Mouse (Mus musculus): ENCODE measurements around the gene Cib1. TPM values are rescaled to one million over a fixed set of nuclear protein-coding genes. Genes with fewer than 3 reads are reported as not detected.
A peak's percentile ranks its signal among the peaks of the same experiment; 100 is the strongest.

Gene Cib1
- total and polyA plus RNA-seq, 2 experiments = 51.7 to 114 TPM

- Histone ChIP-seq H3K9ac (ENCODE audit: low read depth, low read length) (no peak overlapping the region), H3K4me1 (ENCODE audit: control insufficient read depth, insufficient read depth, low read length) (peaks cover 10% of the 10 kb centered on the region), H3K79me2 (ENCODE audit: control insufficient read depth, insufficient read depth, low read length) (no peaks in the 10 kb centered on the region), H3K27ac (replicated peaks; ENCODE audit: insufficient read depth, low read depth, low read length) (peak overlapping the region; percentile 65), H3K27me3 (ENCODE audit: control insufficient read depth, insufficient read depth, low read length) (no peaks in the 10 kb centered on the region), H3K36me3 (ENCODE audit: control insufficient read depth, insufficient read depth, low read length) (no peaks in the 10 kb centered on the region), H3K4me3 (ENCODE audit: insufficient read depth, low read depth, low read length) (no peak overlapping the region)
- TF ChIP-seq CTCF (IDR thresholded peaks at IDR 0.05; ENCODE audit: low read depth, low read length) = no peak
- no peak for TF ChIP-seq POLR2A (IDR thresholded peaks at IDR 0.05; ENCODE audit: extremely low read depth, insufficient read depth, low read length)
- DNase-seq (ENCODE audit: extremely low read depth, low read depth, low spot score) = peak; percentile 48
- WGBS = 49% methylated on average over 6 of the region's 6 CpGs
Measured at GRCm38 (mm10) chr7:80184968-80185367, 47.6 kb downstream of the Cib1 start.

- 61% methylated on average over 4 of the region's 4 CpGs for WGBS
Measured at GRCm38 (mm10) chr7:80184551-80184950, 48.1 kb downstream of the Cib1 start.

GRCm38 (mm10) chr7:80183969-80184368, 48.6 kb downstream of the Cib1 start:
- WGBS = 63% methylated on average over 5 of the region's 5 CpGs
- DNase-seq (ENCODE audit: extremely low read depth, low read depth, low spot score) = no peak
- H3K27ac ChIP-seq (replicated peaks; ENCODE audit: insufficient read depth, low read depth, low read length) = no peak overlapping the region
- no peaks in the 10 kb centered on the region for H3K79me2 ChIP-seq (ENCODE audit: control insufficient read depth, insufficient read depth, low read length)
- peaks cover 10% of the 10 kb centered on the region for H3K4me1 ChIP-seq (ENCODE audit: control insufficient read depth, insufficient read depth, low read length)
- H3K27me3 ChIP-seq (ENCODE audit: control insufficient read depth, insufficient read depth, low read length) = no peaks in the 10 kb centered on the region
- no peaks in the 10 kb centered on the region for H3K36me3 ChIP-seq (ENCODE audit: control insufficient read depth, insufficient read depth, low read length)
- H3K9ac ChIP-seq (ENCODE audit: low read depth, low read length) = no peak overlapping the region
- TF ChIP-seq CTCF (IDR thresholded peaks at IDR 0.05; ENCODE audit: low read depth, low read length) = no peak
- no peak for TF ChIP-seq POLR2A (IDR thresholded peaks at IDR 0.05; ENCODE audit: extremely low read depth, insufficient read depth, low read length)
- no peak overlapping the region for H3K4me3 ChIP-seq (ENCODE audit: insufficient read depth, low read depth, low read length)

More at GRCm38 (mm10) chr7:80184551-80184950, 48.1 kb downstream of the Cib1 start:
- DNase-seq (ENCODE audit: extremely low read depth, low read depth, low spot score) = no peak
- Histone ChIP-seq H3K4me3 (ENCODE audit: insufficient read depth, low read depth, low read length) (no peak overlapping the region), H3K27ac (replicated peaks; ENCODE audit: insufficient read depth, low read depth, low read length) (peak overlapping the region; percentile 65), H3K4me1 (ENCODE audit: control insufficient read depth, insufficient read depth, low read length) (peaks cover 10% of the 10 kb centered on the region), H3K9ac (ENCODE audit: low read depth, low read length) (no peak overlapping the region), H3K79me2 (ENCODE audit: control insufficient read depth, insufficient read depth, low read length) (no peaks in the 10 kb centered on the region), H3K36me3 (ENCODE audit: control insufficient read depth, insufficient read depth, low read length) (no peaks in the 10 kb centered on the region), H3K27me3 (ENCODE audit: control insufficient read depth, insufficient read depth, low read length) (no peaks in the 10 kb centered on the region)
- TF ChIP-seq POLR2A (IDR thresholded peaks at IDR 0.05; ENCODE audit: extremely low read depth, insufficient read depth, low read length) = no peak
- TF ChIP-seq CTCF (IDR thresholded peaks at IDR 0.05; ENCODE audit: low read depth, low read length) = no peak

GRCm38 (mm10) chr7:80183466-80183865, 49.1 kb downstream of the Cib1 start:
- no peak for DNase-seq (ENCODE audit: extremely low read depth, low read depth, low spot score)
- Histone ChIP-seq H3K36me3 (ENCODE audit: control insufficient read depth, insufficient read depth, low read length) (no peaks in the 10 kb centered on the region), H3K27ac (replicated peaks; ENCODE audit: insufficient read depth, low read depth, low read length) (no peak overlapping the region), H3K4me3 (ENCODE audit: insufficient read depth, low read depth, low read length) (no peak overlapping the region), H3K27me3 (ENCODE audit: control insufficient read depth, insufficient read depth, low read length) (no peaks in the 10 kb centered on the region), H3K9ac (ENCODE audit: low read depth, low read length) (no peak overlapping the region), H3K4me1 (ENCODE audit: control insufficient read depth, insufficient read depth, low read length) (peaks cover 10% of the 10 kb centered on the region), H3K79me2 (ENCODE audit: control insufficient read depth, insufficient read depth, low read length) (no peaks in the 10 kb centered on the region)
- WGBS = 100% methylated on average over 1 of the region's 1 CpGs
- TF ChIP-seq POLR2A (IDR thresholded peaks at IDR 0.05; ENCODE audit: extremely low read depth, insufficient read depth, low read length) (no peak), CTCF (IDR thresholded peaks at IDR 0.05; ENCODE audit: low read depth, low read length) (no peak)

DNA sequence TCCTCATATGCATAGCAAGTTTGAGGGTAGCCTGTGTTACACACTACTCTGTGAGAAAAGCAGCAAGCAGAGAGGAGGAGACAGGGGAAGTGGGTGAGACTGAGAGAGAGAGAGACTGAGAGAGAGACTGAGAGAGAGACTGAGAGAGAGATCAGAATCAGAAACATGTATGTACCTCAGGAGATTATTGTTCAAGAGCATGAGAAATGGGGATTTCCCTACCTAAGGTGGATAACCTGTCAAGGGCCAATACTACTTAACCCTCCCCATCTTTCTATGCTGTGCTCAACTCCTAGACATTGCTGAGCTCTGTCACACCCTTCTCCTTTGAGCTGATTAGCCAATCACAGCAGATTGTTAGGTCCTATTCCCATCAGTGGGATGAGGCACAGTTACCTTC, 50.5 kb downstream of the Cib1 start:
- Histone ChIP-seq H3K27ac (replicated peaks; ENCODE audit: insufficient read depth, low read depth, low read length) (no peak overlapping the region), H3K36me3 (ENCODE audit: control insufficient read depth, insufficient read depth, low read length) (no peaks in the 10 kb centered on the region), H3K4me3 (ENCODE audit: insufficient read depth, low read depth, low read length) (no peak overlapping the region), H3K27me3 (ENCODE audit: control insufficient read depth, insufficient read depth, low read length) (no peaks in the 10 kb centered on the region), H3K4me1 (ENCODE audit: control insufficient read depth, insufficient read depth, low read length) (peaks cover 5% of the 10 kb centered on the region; the same call in 1 of the 2 replicates), H3K79me2 (ENCODE audit: control insufficient read depth, insufficient read depth, low read length) (no peaks in the 10 kb centered on the region), H3K9ac (ENCODE audit: low read depth, low read length) (no peak overlapping the region)
- DNase-seq (ENCODE audit: extremely low read depth, low read depth, low spot score) = no peak
- TF ChIP-seq CTCF (IDR thresholded peaks at IDR 0.05; ENCODE audit: low read depth, low read length) (no peak), POLR2A (IDR thresholded peaks at IDR 0.05; ENCODE audit: extremely low read depth, insufficient read depth, low read length) (no peak)

DNA sequence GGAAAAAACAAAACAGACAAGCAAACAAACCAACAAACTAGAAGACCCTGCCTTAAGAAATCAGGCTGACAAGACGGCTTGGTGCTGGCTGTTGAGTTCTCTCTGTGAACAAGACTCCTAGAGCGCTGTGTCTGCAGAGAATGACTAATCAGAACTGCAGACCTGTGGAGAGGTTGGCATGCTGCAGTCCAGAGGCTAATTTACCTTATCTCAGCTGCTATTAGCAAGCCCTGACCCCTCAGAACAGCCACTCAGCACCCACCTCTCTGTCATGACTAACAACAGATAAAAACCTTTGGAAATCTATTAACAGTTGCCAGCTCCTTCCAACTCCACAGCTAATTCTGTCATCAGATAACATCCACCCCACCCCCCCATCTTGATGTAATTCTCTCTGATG, 51.5 kb downstream of the Cib1 start:
- no peak for DNase-seq (ENCODE audit: extremely low read depth, low read depth, low spot score)
- H3K27me3 ChIP-seq (ENCODE audit: control insufficient read depth, insufficient read depth, low read length) = no peaks in the 10 kb centered on the region
- H3K27ac ChIP-seq (replicated peaks; ENCODE audit: insufficient read depth, low read depth, low read length) = no peak overlapping the region
- H3K79me2 ChIP-seq (ENCODE audit: control insufficient read depth, insufficient read depth, low read length) = no peaks in the 10 kb centered on the region
- H3K36me3 ChIP-seq (ENCODE audit: control insufficient read depth, insufficient read depth, low read length) = no peaks in the 10 kb centered on the region
- WGBS = 89% methylated on average over 2 of the region's 2 CpGs
- H3K9ac ChIP-seq (ENCODE audit: low read depth, low read length) = no peak overlapping the region
- peaks cover 6% of the 10 kb centered on the region; the same call in 1 of the 2 replicates for H3K4me1 ChIP-seq (ENCODE audit: control insufficient read depth, insufficient read depth, low read length)
- H3K4me3 ChIP-seq (ENCODE audit: insufficient read depth, low read depth, low read length) = no peak overlapping the region
- TF ChIP-seq CTCF (IDR thresholded peaks at IDR 0.05; ENCODE audit: low read depth, low read length) = no peak
- TF ChIP-seq POLR2A (IDR thresholded peaks at IDR 0.05; ENCODE audit: extremely low read depth, insufficient read depth, low read length) = no peak

All from liver, adult 2 months (tissue).